Mouse (Mus musculus) embryonic facial prominence, embryonic 14.5 days (tissue): ENCODE data around the gene Unc45a. TPM values are rescaled to one million over a fixed set of nuclear protein-coding genes. Genes with fewer than 3 reads are reported as not detected.

ENCODE experiments used
- ATAC-seq: fragments of 200-750 bp; cut with Nextera tagmentation; 2 replicates; pipeline ENCODE4 v1.8.0; 2017; ENCODE audit warnings: low read depth, moderate number of reproducible peaks, moderate TSS enrichment
- DNase-seq: peaks from one replicate; pipeline ENCODE4 v3.0.0-alpha.2; 2015; ENCODE audit warnings: low spot score
- H3K27ac ChIP-seq: fragments of 300-500 bp; sonication (generic); replicated peaks from 2 replicates; pipeline ENCODE4 v1.5.1; 2014; ENCODE audit warnings: low read depth, mild to moderate bottlenecking, low read length, moderate library complexity
- H3K27me3 ChIP-seq: fragments of 300-500 bp; sonication (generic); replicated peaks from 2 replicates; pipeline ENCODE4 v1.6.1; 2014; ENCODE audit warnings: low read length; ENCODE audit not compliant: control insufficient read depth, insufficient read depth
- H3K36me3 ChIP-seq: fragments of 300-500 bp; sonication (generic); 2 replicates; pipeline ENCODE4 v1.6.1; 2014; ENCODE audit warnings: low read length, mixed read lengths; ENCODE audit not compliant: control insufficient read depth, insufficient read depth
- H3K4me1 ChIP-seq: fragments of 300-500 bp; sonication (generic); 2 replicates; pipeline ENCODE4 v1.6.1; 2014; ENCODE audit warnings: antibody characterized with exemption, low read length; ENCODE audit not compliant: control insufficient read depth, insufficient read depth
- H3K4me2 ChIP-seq: fragments of 300-500 bp; sonication (generic); 2 replicates; pipeline ENCODE4 v1.6.1; 2014; ENCODE audit warnings: low read depth, mild to moderate bottlenecking, low read length, moderate library complexity, mixed read lengths
- H3K4me3 ChIP-seq: fragments of 300-500 bp; sonication (generic); 2 replicates; pipeline ENCODE4 v1.5.1; 2014; ENCODE audit warnings: low read depth, mild to moderate bottlenecking, low read length
- H3K9ac ChIP-seq: fragments of 300-500 bp; sonication (generic); 2 replicates; pipeline ENCODE4 v1.6.1; 2014; ENCODE audit warnings: low read depth, mild to moderate bottlenecking, low read length, moderate library complexity, mixed read lengths
- H3K9me3 ChIP-seq: fragments of 300-500 bp; sonication (generic); 2 replicates; pipeline ENCODE4 v1.6.1; 2016; ENCODE audit warnings: low read length; ENCODE audit not compliant: control insufficient read depth
- WGBS: fragments of 180-500 bp; shearing (Covaris S2); extraction: QIAGEN DNeasy Blood & Tissue Kit; methylation state at CpG from one replicate; pipeline ENCODE4 v1.1.7; 2014; 5-methylcytosine and 5-hydroxymethylcytosine counted together
- polyA plus RNA-seq: library from polyadenylated mRNA; unstranded; fragments of >200 nt; fragmentation: Nextera tagmentation; extraction: Ambion mirVana; gene quantifications from 2 replicates; pipeline ENCODE4 v1.2.1, GENCODE M21; 2014

The Unc45a gene
- polyA plus RNA-seq, 1 experiment from 2014 or later: 39.7 TPM

GRCm38 (mm10) chr7:80370649-80371040, 29.8 kb upstream of the Unc45a start:
- peak overlapping the region; percentile 70 for H3K4me2 ChIP-seq
- peaks cover 14% of the 10 kb centered on the region for H3K4me1 ChIP-seq
- H3K4me3 ChIP-seq: peak overlapping the region; percentile 90
- H3K9me3 ChIP-seq: no peaks in the 10 kb centered on the region
- DNase-seq: peak; percentile 89
- peak overlapping the region; percentile 87 for H3K27ac ChIP-seq
- no peaks in the 10 kb centered on the region for H3K27me3 ChIP-seq
- peaks cover 31% of the 10 kb centered on the region for H3K36me3 ChIP-seq
- peak overlapping the region; percentile 89 for H3K9ac ChIP-seq
- WGBS: 0% methylated on average over 18 of the region's 31 CpGs
- ATAC-seq: peak; percentile 80

DNA sequence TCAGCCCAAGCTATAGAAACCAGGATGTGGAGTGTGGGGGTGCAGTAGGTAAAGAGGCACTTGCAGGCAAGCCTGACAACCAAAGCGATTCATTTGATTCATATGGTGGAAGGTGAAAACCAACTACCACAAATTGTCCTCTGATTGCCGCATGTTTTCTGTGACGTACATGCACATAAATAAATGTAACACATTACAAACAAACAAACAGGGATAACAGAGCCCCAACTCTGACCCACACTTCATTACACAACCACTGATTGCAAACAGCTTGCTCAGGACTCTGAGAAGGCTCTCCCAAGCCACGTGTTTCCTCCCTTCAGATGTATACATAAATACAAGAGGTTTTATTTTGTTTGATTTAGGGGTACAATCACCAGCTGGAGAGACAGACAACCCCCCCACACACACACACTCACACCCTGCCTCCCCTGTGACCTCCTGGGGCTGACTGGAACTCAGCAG, 29.2 kb upstream of the Unc45a start:
- Histone ChIP-seq H3K4me1 (peaks cover 14% of the 10 kb centered on the region), H3K36me3 (peaks cover 36% of the 10 kb centered on the region), H3K4me3 (peak overlapping the region; percentile 90), H3K4me2 (peak overlapping the region; percentile 70), H3K27me3 (no peaks in the 10 kb centered on the region), H3K9me3 (no peaks in the 10 kb centered on the region), H3K9ac (peak overlapping the region; percentile 89), H3K27ac (peak overlapping the region; percentile 87)
- ATAC-seq (no peak), DNase-seq (no peak)
- 29% methylated on average over 4 of the region's 4 CpGs for WGBS

DNA sequence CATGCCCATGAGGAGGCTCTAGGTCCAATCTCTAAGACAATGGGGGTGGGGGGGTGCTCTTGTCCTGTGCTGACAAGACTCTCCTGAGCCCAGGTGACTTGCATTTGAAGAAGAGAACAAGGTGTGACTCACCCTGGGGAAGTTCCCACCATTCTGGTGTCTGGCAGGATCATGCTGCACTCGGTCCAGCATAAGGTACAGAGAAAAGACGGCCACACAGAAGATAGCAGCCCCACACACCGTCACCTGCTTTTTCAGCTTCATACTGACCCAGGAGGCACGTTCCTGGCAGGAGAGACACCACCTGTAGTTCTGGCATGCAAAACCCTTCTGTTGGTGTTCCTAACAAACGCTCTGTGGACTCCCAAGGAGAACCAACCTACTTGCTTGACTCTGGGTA, 28.7 kb upstream of the Unc45a start:
- Histone ChIP-seq H3K9ac (peak overlapping the region; percentile 10; the same call in 1 of the 2 replicates), H3K27ac (0 out of 2 replicates have a peak overlapping the region, but pooled peaks have one; percentile 87), H3K36me3 (peaks cover 39% of the 10 kb centered on the region), H3K9me3 (no peaks in the 10 kb centered on the region), H3K4me3 (peak overlapping the region; percentile 90; the same call in 1 of the 2 replicates), H3K4me1 (peaks cover 14% of the 10 kb centered on the region), H3K27me3 (no peaks in the 10 kb centered on the region), H3K4me2 (peak overlapping the region; percentile 70)
- DNase-seq (no peak), ATAC-seq (no peak)
- WGBS: 55% methylated on average over 5 of the region's 5 CpGs

GRCm38 (mm10) chr7:80368635-80369421, 28.0 kb upstream of the Unc45a start:
- Histone ChIP-seq H3K4me2 (peak overlapping the region; percentile 70), H3K4me1 (peaks cover 14% of the 10 kb centered on the region), H3K9ac (peak overlapping the region; percentile 10; the same call in 1 of the 2 replicates), H3K36me3 (peaks cover 46% of the 10 kb centered on the region), H3K27me3 (no peaks in the 10 kb centered on the region), H3K9me3 (no peaks in the 10 kb centered on the region), H3K4me3 (no peak overlapping the region), H3K27ac (no peak overlapping the region)
- DNase-seq (no peak), ATAC-seq (no peak)
- WGBS: 66% methylated on average over 20 of the region's 20 CpGs

GRCm38 (mm10) chr7:80368009-80368408, 27.2 kb upstream of the Unc45a start:
- DNase-seq (no peak), ATAC-seq (no peak)
- Histone ChIP-seq H3K27me3 (no peaks in the 10 kb centered on the region), H3K9me3 (no peaks in the 10 kb centered on the region), H3K4me1 (peaks cover 14% of the 10 kb centered on the region), H3K4me2 (no peak overlapping the region), H3K9ac (no peak overlapping the region), H3K27ac (no peak overlapping the region), H3K4me3 (no peak overlapping the region), H3K36me3 (peaks cover 54% of the 10 kb centered on the region)
- 90% methylated on average over 9 of the region's 9 CpGs for WGBS

- whole genome bisulfite sequencing: 98% methylated on average over 7 of the region's 7 CpGs
- no peaks in the 10 kb centered on the region for H3K27me3 ChIP-seq
Measured at GRCm38 (mm10) chr7:80367232-80367631, 26.4 kb upstream of the Unc45a start.

DNA sequence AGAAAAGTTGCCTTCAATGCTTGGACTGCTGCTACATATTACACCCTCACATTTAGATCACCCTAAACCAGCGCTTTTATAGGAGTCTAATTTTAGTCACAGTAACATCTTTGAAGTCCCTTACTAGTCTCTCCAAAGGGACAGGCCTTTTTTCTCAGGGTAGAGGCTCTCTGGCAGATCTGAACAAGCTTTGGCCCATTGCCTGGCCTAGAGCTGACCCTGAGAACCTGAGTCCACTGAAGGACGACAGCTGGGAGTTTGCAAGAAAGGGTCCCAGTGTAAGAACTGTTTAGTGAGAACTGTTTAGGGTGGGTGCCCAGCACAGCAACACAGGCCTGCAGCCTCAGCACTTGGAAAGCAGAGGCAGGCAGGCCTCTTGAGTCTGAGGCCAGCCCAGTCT, 25.0 kb upstream of the Unc45a start:
- 84% methylated on average over 2 of the region's 2 CpGs for WGBS
- no peak overlapping the region for H3K27ac ChIP-seq
- H3K9me3 ChIP-seq: no peaks in the 10 kb centered on the region
- ATAC-seq (no peak), DNase-seq (no peak)
- H3K4me3 ChIP-seq: no peak overlapping the region
- H3K4me2 ChIP-seq: no peak overlapping the region
- no peak overlapping the region for H3K9ac ChIP-seq
- H3K4me1 ChIP-seq: peaks cover 14% of the 10 kb centered on the region
- H3K36me3 ChIP-seq: peaks cover 75% of the 10 kb centered on the region
- no peaks in the 10 kb centered on the region for H3K27me3 ChIP-seq

More at GRCm38 (mm10) chr7:80367232-80367631, 26.4 kb upstream of the Unc45a start:
- Histone ChIP-seq H3K9me3 (no peaks in the 10 kb centered on the region), H3K4me2 (no peak overlapping the region), H3K36me3 (peaks cover 62% of the 10 kb centered on the region), H3K27ac (no peak overlapping the region), H3K4me3 (no peak overlapping the region), H3K9ac (no peak overlapping the region), H3K4me1 (peaks cover 14% of the 10 kb centered on the region)
- ATAC-seq (no peak), DNase-seq (no peak)

GRCm38 (mm10) chr7:80360435-80360834, 19.6 kb upstream of the Unc45a start:
- WGBS: 72% methylated on average over 3 of the region's 3 CpGs
- H3K27me3 ChIP-seq: no peaks in the 10 kb centered on the region
- H3K36me3 ChIP-seq: peaks cover 87% of the 10 kb centered on the region
- H3K4me1 ChIP-seq: no peaks in the 10 kb centered on the region
- H3K9me3 ChIP-seq: no peaks in the 10 kb centered on the region
- H3K9ac ChIP-seq: no peak overlapping the region
- H3K27ac ChIP-seq: no peak overlapping the region
- no peak overlapping the region for H3K4me2 ChIP-seq
- ATAC-seq (no peak), DNase-seq (no peak)
- no peak overlapping the region for H3K4me3 ChIP-seq

- no peak overlapping the region for H3K9ac ChIP-seq
- H3K36me3 ChIP-seq: peaks cover 84% of the 10 kb centered on the region
- 70% methylated on average over 4 of the region's 4 CpGs for WGBS
- no peak overlapping the region for H3K4me2 ChIP-seq
- DNase-seq (no peak), ATAC-seq (no peak)
- H3K27me3 ChIP-seq: no peaks in the 10 kb centered on the region
- H3K4me3 ChIP-seq: no peak overlapping the region
- H3K9me3 ChIP-seq: no peaks in the 10 kb centered on the region
- H3K27ac ChIP-seq: no peak overlapping the region
- no peaks in the 10 kb centered on the region for H3K4me1 ChIP-seq
Measured at GRCm38 (mm10) chr7:80358039-80358438, 17.2 kb upstream of the Unc45a start.
